Mouse (Mus musculus): ENCODE measurements around the gene Pclo. TPM values are rescaled to one million over a fixed set of nuclear protein-coding genes. Genes with fewer than 3 reads are reported as not detected.

The Pclo gene
- polyA plus RNA-seq, 1 experiment from 2014 or later = 0.11 TPM

GRCm38 (mm10) chr5:14575626-14576025 lies 60.9 kb downstream of the Pclo start:
- Histone ChIP-seq H3K27ac (no peak overlapping the region), H3K9ac (no peak overlapping the region), H3K4me1 (replicated peaks) (no peaks in the 10 kb centered on the region), H3K4me2 (no peak overlapping the region), H3K9me3 (replicated peaks) (no peaks in the 10 kb centered on the region), H3K4me3 (no peak overlapping the region), H3K27me3 (no peaks in the 10 kb centered on the region), H3K36me3 (no peaks in the 10 kb centered on the region)
- WGBS = 82% methylated on average over 3 of the region's 3 CpGs
- ATAC-seq (replicated peaks; ENCODE audit: insufficient number of reproducible peaks, insufficient read depth, low FRiP score, low read depth) = no peak

GRCm38 (mm10) chr5:14591479-14591878 lies 76.8 kb downstream of the Pclo start:
- Histone ChIP-seq H3K4me2 (no peak overlapping the region), H3K27me3 (no peaks in the 10 kb centered on the region), H3K4me1 (replicated peaks) (no peaks in the 10 kb centered on the region), H3K4me3 (no peak overlapping the region), H3K27ac (no peak overlapping the region), H3K9me3 (replicated peaks) (no peaks in the 10 kb centered on the region), H3K36me3 (no peaks in the 10 kb centered on the region), H3K9ac (no peak overlapping the region)
- ATAC-seq (replicated peaks; ENCODE audit: insufficient number of reproducible peaks, insufficient read depth, low FRiP score, low read depth) = no peak
- 76% methylated on average over 3 of the region's 3 CpGs for WGBS

- H3K4me3 ChIP-seq = no peak overlapping the region
- 55% methylated on average over 2 of the region's 2 CpGs for WGBS
- no peak for ATAC-seq (replicated peaks; ENCODE audit: insufficient number of reproducible peaks, insufficient read depth, low FRiP score, low read depth)
- H3K4me1 ChIP-seq (replicated peaks) = no peaks in the 10 kb centered on the region
- H3K27me3 ChIP-seq = no peaks in the 10 kb centered on the region
- H3K36me3 ChIP-seq = no peaks in the 10 kb centered on the region
- no peaks in the 10 kb centered on the region for H3K9me3 ChIP-seq (replicated peaks)
- H3K4me2 ChIP-seq = no peak overlapping the region
- no peak overlapping the region for H3K9ac ChIP-seq
- H3K27ac ChIP-seq = no peak overlapping the region
Observed at GRCm38 (mm10) chr5:14595426-14596013, 80.8 kb downstream of the Pclo start.

GRCm38 (mm10) chr5:14608318-14608717 lies 93.6 kb downstream of the Pclo start:
- H3K27ac ChIP-seq = no peak overlapping the region
- no peaks in the 10 kb centered on the region for H3K36me3 ChIP-seq
- H3K27me3 ChIP-seq = no peaks in the 10 kb centered on the region
- no peak overlapping the region for H3K4me2 ChIP-seq
- no peaks in the 10 kb centered on the region for H3K9me3 ChIP-seq (replicated peaks)
- no peak overlapping the region for H3K9ac ChIP-seq
- H3K4me3 ChIP-seq = no peak overlapping the region
- H3K4me1 ChIP-seq (replicated peaks) = no peaks in the 10 kb centered on the region
- WGBS = 57% methylated on average over 1 of the region's 1 CpGs
- no peak for ATAC-seq (replicated peaks; ENCODE audit: insufficient number of reproducible peaks, insufficient read depth, low FRiP score, low read depth)

GRCm38 (mm10) chr5:14621146-14621545 lies 106.4 kb downstream of the Pclo start:
- ATAC-seq (replicated peaks; ENCODE audit: insufficient number of reproducible peaks, insufficient read depth, low FRiP score, low read depth) = no peak
- 81% methylated on average over 7 of the region's 7 CpGs for WGBS
- Histone ChIP-seq H3K4me3 (no peak overlapping the region), H3K9ac (no peak overlapping the region), H3K36me3 (no peaks in the 10 kb centered on the region), H3K9me3 (replicated peaks) (no peaks in the 10 kb centered on the region), H3K4me1 (replicated peaks) (no peaks in the 10 kb centered on the region), H3K4me2 (no peak overlapping the region), H3K27me3 (no peaks in the 10 kb centered on the region), H3K27ac (no peak overlapping the region)

- Histone ChIP-seq H3K4me1 (replicated peaks) (no peaks in the 10 kb centered on the region), H3K27me3 (no peaks in the 10 kb centered on the region), H3K9ac (no peak overlapping the region), H3K4me2 (no peak overlapping the region), H3K36me3 (no peaks in the 10 kb centered on the region), H3K4me3 (no peak overlapping the region), H3K9me3 (replicated peaks) (no peaks in the 10 kb centered on the region), H3K27ac (no peak overlapping the region)
- ATAC-seq (replicated peaks; ENCODE audit: insufficient number of reproducible peaks, insufficient read depth, low FRiP score, low read depth) = no peak
- 60% methylated on average over 7 of the region's 7 CpGs for WGBS
Observed at GRCm38 (mm10) chr5:14623360-14623759, 108.6 kb downstream of the Pclo start.

GRCm38 (mm10) chr5:14641260-14641659 lies 126.5 kb downstream of the Pclo start:
- Histone ChIP-seq H3K4me3 (no peak overlapping the region), H3K9me3 (replicated peaks) (no peaks in the 10 kb centered on the region; the same call in 1 of the 2 replicates), H3K9ac (no peak overlapping the region), H3K36me3 (no peaks in the 10 kb centered on the region), H3K4me2 (no peak overlapping the region), H3K4me1 (replicated peaks) (no peaks in the 10 kb centered on the region), H3K27ac (no peak overlapping the region), H3K27me3 (no peaks in the 10 kb centered on the region)
- WGBS = 73% methylated on average over 1 of the region's 1 CpGs
- no peak for ATAC-seq (replicated peaks; ENCODE audit: insufficient number of reproducible peaks, insufficient read depth, low FRiP score, low read depth)

GRCm38 (mm10) chr5:14645856-14646255 lies 131.1 kb downstream of the Pclo start:
- no peak overlapping the region for H3K4me3 ChIP-seq
- WGBS = 85% methylated on average over 3 of the region's 3 CpGs
- no peak for ATAC-seq (replicated peaks; ENCODE audit: insufficient number of reproducible peaks, insufficient read depth, low FRiP score, low read depth)

GRCm38 (mm10) chr5:14660637-14661036 lies 145.9 kb downstream of the Pclo start:
- H3K27me3 ChIP-seq = no peaks in the 10 kb centered on the region
- H3K4me1 ChIP-seq (replicated peaks) = no peaks in the 10 kb centered on the region
- H3K9me3 ChIP-seq (replicated peaks) = no peaks in the 10 kb centered on the region
- H3K4me2 ChIP-seq = no peak overlapping the region
- H3K36me3 ChIP-seq = no peaks in the 10 kb centered on the region
- H3K9ac ChIP-seq = no peak overlapping the region
- 67% methylated on average over 1 of the region's 1 CpGs for WGBS
- H3K4me3 ChIP-seq = no peak overlapping the region
- ATAC-seq (replicated peaks; ENCODE audit: insufficient number of reproducible peaks, insufficient read depth, low FRiP score, low read depth) = no peak
- no peak overlapping the region for H3K27ac ChIP-seq

More at GRCm38 (mm10) chr5:14645856-14646255, 131.1 kb downstream of the Pclo start:
- Histone ChIP-seq H3K9me3 (replicated peaks) (no peaks in the 10 kb centered on the region; the same call in 1 of the 2 replicates), H3K4me1 (replicated peaks) (no peaks in the 10 kb centered on the region), H3K27ac (no peak overlapping the region), H3K4me2 (no peak overlapping the region), H3K36me3 (no peaks in the 10 kb centered on the region), H3K9ac (no peak overlapping the region), H3K27me3 (no peaks in the 10 kb centered on the region)

- Histone ChIP-seq H3K4me1 (replicated peaks) (no peaks in the 10 kb centered on the region), H3K9me3 (replicated peaks) (no peaks in the 10 kb centered on the region), H3K36me3 (no peaks in the 10 kb centered on the region), H3K27ac (no peak overlapping the region), H3K4me2 (no peak overlapping the region), H3K27me3 (no peaks in the 10 kb centered on the region), H3K9ac (no peak overlapping the region), H3K4me3 (no peak overlapping the region)
- no peak for ATAC-seq (replicated peaks; ENCODE audit: insufficient number of reproducible peaks, insufficient read depth, low FRiP score, low read depth)
- WGBS = 66% methylated on average over 1 of the region's 1 CpGs
Observed at GRCm38 (mm10) chr5:14662180-14662579, 147.5 kb downstream of the Pclo start.

GRCm38 (mm10) chr5:14662603-14663002 lies 147.9 kb downstream of the Pclo start:
- H3K9me3 ChIP-seq (replicated peaks) = no peaks in the 10 kb centered on the region
- H3K4me3 ChIP-seq = no peak overlapping the region
- no peak for ATAC-seq (replicated peaks; ENCODE audit: insufficient number of reproducible peaks, insufficient read depth, low FRiP score, low read depth)
- H3K4me2 ChIP-seq = no peak overlapping the region
- no peak overlapping the region for H3K9ac ChIP-seq
- WGBS = 59% methylated on average over 1 of the region's 1 CpGs
- no peaks in the 10 kb centered on the region for H3K4me1 ChIP-seq (replicated peaks)
- no peaks in the 10 kb centered on the region for H3K27me3 ChIP-seq
- no peak overlapping the region for H3K27ac ChIP-seq
- H3K36me3 ChIP-seq = no peaks in the 10 kb centered on the region

GRCm38 (mm10) chr5:14680419-14680818 lies 165.7 kb downstream of the Pclo start:
- ATAC-seq (replicated peaks; ENCODE audit: insufficient number of reproducible peaks, insufficient read depth, low FRiP score, low read depth) = no peak
- Histone ChIP-seq H3K4me1 (replicated peaks) (no peaks in the 10 kb centered on the region), H3K27ac (no peak overlapping the region), H3K4me3 (no peak overlapping the region), H3K27me3 (no peaks in the 10 kb centered on the region), H3K4me2 (no peak overlapping the region), H3K9me3 (replicated peaks) (no peaks in the 10 kb centered on the region), H3K36me3 (no peaks in the 10 kb centered on the region), H3K9ac (no peak overlapping the region)
- 83% methylated on average over 6 of the region's 6 CpGs for WGBS
